Mouse (Mus musculus) intestine, embryonic 16.5 days (tissue): ENCODE data around the gene Itpka. TPM values are rescaled to one million over a fixed set of nuclear protein-coding genes. Genes with fewer than 3 reads are reported as not detected.

ENCODE experiments used
- ATAC-seq: fragments of 200-750 bp; cut with Nextera tagmentation; 2 replicates; pipeline ENCODE4 v1.8.0; 2017; ENCODE audit warnings: moderate TSS enrichment, moderate library complexity
- H3K27ac ChIP-seq: fragments of 300-500 bp; sonication (generic); 2 replicates; pipeline ENCODE4 v1.5.1; 2014; ENCODE audit warnings: mild to moderate bottlenecking, low read length
- H3K27me3 ChIP-seq: fragments of 300-500 bp; sonication (generic); replicated peaks from 2 replicates; pipeline ENCODE4 v1.6.1; 2014; ENCODE audit warnings: low read length, control low read depth, mixed read lengths; ENCODE audit not compliant: control insufficient read depth, insufficient read depth
- H3K36me3 ChIP-seq: fragments of 300-500 bp; sonication (generic); 2 replicates; pipeline ENCODE4 v1.6.1; 2014; ENCODE audit warnings: low read length, control low read depth; ENCODE audit not compliant: control insufficient read depth, insufficient read depth
- H3K4me1 ChIP-seq: fragments of 300-500 bp; sonication (generic); 2 replicates; pipeline ENCODE4 v1.6.1; 2014; ENCODE audit warnings: low read length, control low read depth, mixed read lengths; ENCODE audit not compliant: control insufficient read depth, insufficient read depth
- H3K4me2 ChIP-seq: fragments of 300-500 bp; sonication (generic); 2 replicates; pipeline ENCODE4 v1.6.1; 2014; ENCODE audit warnings: low read depth, low read length, control low read depth
- H3K4me3 ChIP-seq: fragments of 300-500 bp; sonication (generic); 2 replicates; pipeline ENCODE4 v1.5.1; 2014; ENCODE audit warnings: mild to moderate bottlenecking, low read length
- H3K9ac ChIP-seq: fragments of 300-500 bp; sonication (generic); 2 replicates; pipeline ENCODE4 v1.6.1; 2014; ENCODE audit warnings: low read depth, low read length
- H3K9me3 ChIP-seq: fragments of 300-500 bp; sonication (generic); 2 replicates; pipeline ENCODE4 v1.6.1; 2016; ENCODE audit warnings: low read length, control low read depth; ENCODE audit not compliant: control insufficient read depth
- WGBS: fragments of 180-500 bp; shearing (Covaris S2); extraction: QIAGEN DNeasy Blood & Tissue Kit; methylation state at CpG from one replicate; pipeline ENCODE4 v1.1.7; 2014; 5-methylcytosine and 5-hydroxymethylcytosine counted together
- polyA plus RNA-seq: library from polyadenylated mRNA; unstranded; fragments of >200 nt; fragmentation: Nextera tagmentation; extraction: Ambion mirVana; gene quantifications from 2 replicates; pipeline ENCODE4 v1.2.1, GENCODE M21; 2015

Itpka gene
- polyA plus RNA-seq, 1 experiment from 2014 or later, result 7.5 TPM

- ATAC-seq, result no peak
- Histone ChIP-seq H3K4me2 (no peak overlapping the region), H3K9ac (no peak overlapping the region), H3K4me3 (no peak overlapping the region), H3K9me3 (no peaks in the 10 kb centered on the region), H3K27ac (no peak overlapping the region), H3K4me1 (peaks cover 7% of the 10 kb centered on the region), H3K27me3 (peaks cover 21% of the 10 kb centered on the region), H3K36me3 (no peaks in the 10 kb centered on the region)
- 71% methylated on average over 1 of the region's 1 CpGs for WGBS
Measured at GRCm38 (mm10) chr2:119762276-119762675, 20.1 kb downstream of the Itpka start.

DNA sequence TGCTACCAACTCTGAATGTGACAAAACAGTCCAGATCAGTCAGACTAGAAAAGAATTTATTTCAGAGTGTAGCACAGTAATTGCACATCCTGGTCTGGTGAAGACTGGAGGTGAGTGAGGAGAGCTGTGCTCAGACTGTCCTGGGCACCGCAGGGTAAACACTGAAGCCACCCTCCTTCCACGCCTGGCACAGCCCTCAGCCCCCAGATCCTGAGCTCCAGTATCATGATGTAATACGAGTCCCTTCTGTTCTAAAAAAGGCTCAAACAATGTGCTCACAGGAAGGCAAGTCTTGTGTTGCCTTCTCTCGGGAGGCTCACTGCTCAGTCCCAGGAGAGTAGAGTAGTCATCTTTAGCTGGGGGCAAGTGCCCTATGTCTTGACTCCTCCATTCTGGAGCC lies 21.8 kb downstream of the Itpka start:
- H3K4me3 ChIP-seq, result no peak overlapping the region
- ATAC-seq, result no peak
- no peaks in the 10 kb centered on the region for H3K4me1 ChIP-seq
- no peak overlapping the region for H3K4me2 ChIP-seq
- no peak overlapping the region for H3K27ac ChIP-seq
- WGBS, result 73% methylated on average over 4 of the region's 4 CpGs
- no peak overlapping the region for H3K9ac ChIP-seq
- peaks cover 5% of the 10 kb centered on the region; the same call in 1 of the 2 replicates for H3K36me3 ChIP-seq
- H3K27me3 ChIP-seq, result peaks cover 5% of the 10 kb centered on the region
- no peaks in the 10 kb centered on the region for H3K9me3 ChIP-seq

DNA sequence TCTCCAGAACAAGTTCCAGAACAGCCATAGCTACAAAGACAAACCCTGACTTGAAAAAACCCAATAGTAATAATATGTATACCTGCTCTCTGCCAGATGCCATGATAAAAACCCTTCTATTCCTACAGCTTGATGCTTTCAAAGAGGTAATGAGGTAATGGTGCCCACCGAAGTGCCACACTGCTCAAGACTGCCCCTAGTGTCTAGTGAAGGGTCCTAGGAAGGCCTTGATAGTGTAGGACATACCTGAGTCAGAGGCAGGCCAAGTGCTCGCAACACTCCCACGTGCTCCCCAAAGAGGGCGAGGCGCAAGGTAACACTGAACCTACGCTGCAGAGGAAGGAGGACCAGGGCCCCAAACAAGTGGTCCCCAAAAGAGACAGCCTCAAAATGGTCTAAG lies 25.1 kb downstream of the Itpka start:
- Histone ChIP-seq H3K27me3 (no peaks in the 10 kb centered on the region), H3K9me3 (no peaks in the 10 kb centered on the region), H3K4me2 (no peak overlapping the region), H3K27ac (no peak overlapping the region), H3K4me3 (no peak overlapping the region), H3K4me1 (no peaks in the 10 kb centered on the region), H3K36me3 (peaks cover 14% of the 10 kb centered on the region; the same call in 1 of the 2 replicates), H3K9ac (no peak overlapping the region)
- no peak for ATAC-seq
- 95% methylated on average over 6 of the region's 6 CpGs for WGBS

DNA sequence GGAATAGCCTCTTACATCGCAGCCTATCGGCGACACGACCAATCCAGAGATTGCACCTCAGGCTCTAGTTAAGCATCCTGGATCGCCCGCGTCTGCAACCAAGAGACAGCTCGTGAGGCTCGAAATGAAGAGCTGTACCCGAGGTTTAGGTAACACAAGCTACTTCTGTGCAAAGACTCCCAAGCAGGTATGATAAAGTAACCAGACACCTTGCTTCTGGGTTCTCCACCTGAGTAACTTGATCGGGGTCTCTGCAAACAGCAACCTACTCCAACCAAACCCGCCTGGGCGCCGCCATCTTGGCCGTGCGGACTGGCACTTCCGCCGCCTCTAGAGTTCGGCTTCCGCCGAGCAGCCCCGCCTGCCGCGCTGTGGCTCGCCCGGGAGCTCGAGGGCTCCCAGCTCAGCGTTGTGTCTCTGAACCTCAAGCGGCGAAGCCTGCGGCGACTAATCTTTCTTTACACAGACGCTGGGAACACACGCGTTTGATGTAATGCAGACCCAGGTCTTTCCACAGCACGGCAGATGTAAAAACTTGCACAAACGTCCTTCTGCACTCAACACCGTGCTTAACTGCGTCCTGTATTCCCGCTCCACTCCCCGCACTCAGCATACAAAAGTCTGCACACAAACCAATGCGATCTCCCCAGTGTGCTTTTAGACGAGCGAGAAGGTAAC lies 45.2 kb downstream of the Itpka start, which contains the start of gene Rpap1:
TSS of gene Rpap1 (minus strand) at position 332 of the 678 bp plus-strand sequence.
- H3K9me3 ChIP-seq, result no peaks in the 10 kb centered on the region
- under 1% methylated on average over 44 of the region's 44 CpGs for WGBS
- peak; percentile 97 for ATAC-seq
- no peaks in the 10 kb centered on the region for H3K27me3 ChIP-seq
- peak within 1 kb of the TSS; percentile 84 for H3K27ac ChIP-seq
- peak within 1 kb of the TSS; percentile 58 for H3K4me3 ChIP-seq
- H3K9ac ChIP-seq, result peak within 1 kb of the TSS; percentile 79
- peaks cover 6% of the 10 kb centered on the region; the same call in 1 of the 2 replicates for H3K36me3 ChIP-seq
- peak within 1 kb of the TSS; percentile 93 for H3K4me2 ChIP-seq
- peaks cover 11% of the 10 kb centered on the region for H3K4me1 ChIP-seq

DNA sequence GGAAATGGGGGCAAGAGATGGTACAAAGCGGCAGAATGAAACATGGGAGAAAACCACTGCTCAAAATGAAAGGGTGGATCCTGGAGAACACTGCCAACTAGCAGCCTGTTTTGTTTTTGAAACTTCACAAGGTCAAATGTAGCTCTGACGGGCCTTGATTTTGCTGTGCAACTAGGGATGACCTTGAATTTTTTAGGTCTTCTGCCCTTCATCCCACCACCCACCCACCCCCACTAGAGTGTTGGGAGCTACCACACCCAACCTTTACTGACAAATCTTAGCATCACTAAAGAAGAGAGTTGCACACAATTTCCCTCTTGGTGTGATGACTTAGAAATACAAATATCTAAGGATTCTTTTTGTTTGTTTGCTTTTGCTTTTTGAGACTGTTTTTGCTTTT lies 47.9 kb downstream of the Itpka start:
- 87% methylated on average over 2 of the region's 2 CpGs for WGBS
- H3K9ac ChIP-seq, result no peak overlapping the region
- H3K4me3 ChIP-seq, result no peak overlapping the region
- no peaks in the 10 kb centered on the region for H3K27me3 ChIP-seq
- no peak overlapping the region for H3K4me2 ChIP-seq
- H3K9me3 ChIP-seq, result no peaks in the 10 kb centered on the region
- no peak for ATAC-seq
- no peak overlapping the region for H3K27ac ChIP-seq
- peaks cover 11% of the 10 kb centered on the region for H3K4me1 ChIP-seq
- no peaks in the 10 kb centered on the region for H3K36me3 ChIP-seq

DNA sequence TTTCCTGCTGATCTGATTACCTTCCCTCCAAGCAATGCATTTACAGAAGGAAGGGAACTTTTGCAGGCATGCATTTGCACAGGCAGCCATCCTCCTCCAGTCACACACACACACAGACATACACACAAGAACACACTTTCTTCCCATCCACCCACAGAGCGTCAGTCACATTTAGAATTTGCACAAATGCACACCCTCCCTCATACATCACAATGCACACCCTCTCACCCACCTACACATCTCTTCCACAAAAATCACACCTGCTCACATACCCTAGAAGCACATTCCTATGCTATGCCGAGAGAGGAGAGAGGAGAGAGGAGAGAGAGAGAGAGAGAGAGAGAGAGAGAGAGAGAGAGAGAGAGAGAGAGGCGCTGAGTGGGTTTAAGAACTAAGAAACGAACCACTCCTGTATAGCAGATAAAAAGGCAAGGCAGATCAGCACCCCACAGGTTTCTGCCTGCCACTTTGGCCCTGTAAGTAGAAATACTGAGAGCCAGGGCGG lies 55.2 kb downstream of the Itpka start, which contains the start of gene Tyro3:
TSS of gene Tyro3 (plus strand) at position 455 of the 505 bp plus-strand sequence.
- no peak within 1 kb of the TSS for H3K4me3 ChIP-seq
- H3K27ac ChIP-seq, result no peak within 1 kb of the TSS
- H3K27me3 ChIP-seq, result peaks cover 2% of the 10 kb centered on the region; the same call in 1 of the 2 replicates
- no peak within 1 kb of the TSS for H3K9ac ChIP-seq
- H3K4me2 ChIP-seq, result no peak within 1 kb of the TSS
- peaks cover 16% of the 10 kb centered on the region for H3K4me1 ChIP-seq
- H3K36me3 ChIP-seq, result no peaks in the 10 kb centered on the region
- H3K9me3 ChIP-seq, result no peaks in the 10 kb centered on the region
- WGBS, result 75% methylated on average over 5 of the region's 5 CpGs
- ATAC-seq, result no peak

DNA sequence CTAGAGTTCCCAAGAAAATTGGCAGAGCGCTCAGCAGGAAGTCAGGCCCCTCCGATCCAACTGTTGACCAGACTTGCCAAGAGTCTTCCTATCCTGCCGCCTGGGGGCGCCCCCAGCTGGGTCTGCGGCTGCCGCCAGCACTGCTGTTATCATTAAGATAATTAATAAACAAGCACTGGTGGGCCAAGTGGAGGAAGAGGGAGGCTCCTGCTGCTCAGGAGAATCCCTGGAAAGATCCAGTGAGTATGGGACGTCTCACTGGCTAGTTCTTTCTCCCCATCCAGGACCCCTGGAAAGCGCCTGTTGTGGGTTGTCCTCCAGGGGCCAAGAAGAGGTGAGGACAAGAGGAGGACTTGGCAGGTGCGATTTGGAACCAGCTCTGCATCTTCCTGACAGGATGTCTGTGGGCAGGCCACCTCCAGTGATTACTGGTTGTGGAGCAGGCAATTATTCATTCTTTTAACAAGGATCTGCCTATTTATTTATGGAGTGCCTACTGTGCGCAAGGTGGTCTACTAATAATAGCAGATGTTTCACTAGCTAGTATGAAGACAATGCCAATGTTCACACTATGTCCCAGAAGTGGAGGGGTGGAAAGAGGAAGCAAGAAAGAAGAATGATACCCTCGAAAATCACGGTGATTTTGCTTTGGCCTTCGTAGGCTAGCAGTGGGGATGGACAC lies 56.2 kb downstream of the Itpka start:
- Histone ChIP-seq H3K9me3 (no peaks in the 10 kb centered on the region), H3K27me3 (peaks cover 2% of the 10 kb centered on the region; the same call in 1 of the 2 replicates), H3K4me1 (peaks cover 27% of the 10 kb centered on the region), H3K9ac (no peak overlapping the region), H3K36me3 (no peaks in the 10 kb centered on the region), H3K27ac (no peak overlapping the region), H3K4me2 (peak overlapping the region; percentile 100; the same call in 1 of the 2 replicates), H3K4me3 (no peak overlapping the region)
- 0 out of 2 replicates have a peak, but pooled peaks have one; percentile 14 for ATAC-seq
- 10% methylated on average over 13 of the region's 13 CpGs for WGBS

DNA sequence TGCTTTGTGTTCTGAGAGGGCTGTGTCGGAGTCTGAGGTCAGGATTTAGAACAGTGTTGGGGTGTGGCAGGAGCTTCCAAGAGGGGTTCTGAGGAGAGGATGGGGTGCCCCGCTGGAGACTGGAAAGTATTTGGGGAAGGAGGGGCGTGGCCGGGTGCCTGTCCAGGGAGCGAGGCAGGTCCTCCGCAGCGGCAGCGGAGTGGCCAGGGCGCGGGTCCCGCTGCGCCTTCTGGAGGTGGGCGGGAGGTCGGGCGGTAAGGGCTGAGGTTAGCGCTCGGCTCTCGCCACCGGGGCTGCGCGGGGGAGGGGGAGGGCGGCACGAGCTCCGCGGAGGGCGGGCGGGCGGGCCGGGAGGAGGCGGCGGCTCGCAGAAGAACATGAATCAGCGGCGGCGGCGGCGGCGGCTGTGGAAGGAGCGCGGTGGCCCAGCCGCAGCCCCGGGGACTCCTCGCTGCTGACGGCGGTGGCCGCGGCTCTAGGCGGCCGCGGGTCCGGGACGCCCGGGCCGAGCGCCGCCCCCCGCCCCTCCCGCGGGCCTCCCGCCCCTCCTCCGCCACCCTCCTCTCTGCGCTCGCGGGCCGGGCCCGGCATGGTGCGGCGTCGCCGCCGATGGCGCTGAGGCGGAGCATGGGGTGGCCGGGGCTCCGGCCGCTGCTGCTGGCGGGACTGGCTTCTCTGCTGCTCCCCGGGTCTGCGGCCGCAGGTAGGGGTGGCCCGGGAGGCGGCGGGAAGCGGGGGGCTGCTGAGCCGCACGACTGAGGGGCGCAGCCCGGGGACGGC lies 57.2 kb downstream of the Itpka start:
- Histone ChIP-seq H3K27me3 (peaks cover 2% of the 10 kb centered on the region; the same call in 1 of the 2 replicates), H3K4me1 (peaks cover 27% of the 10 kb centered on the region), H3K9me3 (no peaks in the 10 kb centered on the region), H3K4me2 (peak overlapping the region; percentile 100), H3K9ac (peak overlapping the region; percentile 89), H3K27ac (no peak overlapping the region; the same call in 1 of the 2 replicates), H3K36me3 (no peaks in the 10 kb centered on the region), H3K4me3 (peak overlapping the region; percentile 86)
- under 1% methylated on average over 59 of the region's 89 CpGs for WGBS
- ATAC-seq, result peak; percentile 83
